Mouse (Mus musculus) liver, embryonic 14.5 days (tissue): Measurements from ENCODE around the gene Zfp174.

Experiments used
- CTCF ChIP-seq: IDR thresholded peaks from 2 replicates; pipeline ENCODE4 v1.5.1; 2016; ENCODE audit warnings: antibody characterized with exemption, low read depth, control low read depth
- EP300 ChIP-seq: IDR thresholded peaks from 2 replicates; pipeline ENCODE4 v1.6.1; 2016; ENCODE audit warnings: antibody characterized with exemption, low read depth

DNA sequence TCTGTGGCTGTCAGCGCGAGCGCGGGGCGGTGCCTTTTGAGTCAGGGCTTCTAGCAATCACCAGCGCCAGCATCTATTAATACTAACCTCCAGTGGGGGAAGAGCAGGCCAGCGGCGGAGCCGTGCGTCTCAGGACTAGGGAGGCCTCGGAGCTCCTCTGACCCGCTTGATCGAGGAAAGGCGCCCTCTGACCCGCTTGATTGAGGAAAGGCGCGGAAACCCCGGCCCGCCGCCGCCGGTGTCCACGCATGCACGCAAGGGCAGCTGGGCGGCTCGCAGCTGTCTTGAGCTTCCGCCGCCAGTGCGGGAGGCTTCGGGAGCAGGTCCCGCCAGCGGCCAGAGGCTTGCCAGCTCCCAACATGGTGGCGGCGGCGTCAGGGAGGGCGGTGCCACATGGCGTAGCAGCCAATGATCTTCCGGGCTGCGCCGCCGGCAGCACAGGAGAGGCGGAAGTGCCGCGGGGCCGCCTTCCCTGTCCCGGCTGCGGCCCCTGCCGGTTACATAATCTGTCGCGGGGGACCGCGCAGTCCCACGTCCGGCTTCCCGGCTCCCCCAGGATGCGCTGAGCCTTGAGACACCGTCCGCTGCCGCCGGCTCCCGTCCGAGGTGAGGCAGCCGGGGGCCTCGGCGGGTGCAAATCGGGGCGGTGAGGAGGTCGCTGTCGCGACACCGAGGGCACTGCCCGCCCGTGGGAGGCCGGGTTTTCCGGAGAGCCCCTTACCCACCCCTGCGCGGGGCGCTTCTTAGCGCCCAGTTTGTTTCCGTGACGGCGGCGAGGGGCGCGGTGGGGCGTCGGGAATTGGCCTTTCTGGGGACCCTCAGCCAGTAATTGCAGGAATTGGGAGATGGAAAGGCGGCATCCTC is 37.4 kb downstream of the Zfp174 start, which contains the start of the genes Zfp597 and Gm20695:
- TF ChIP-seq CTCF (peak; percentile 53), EP300 (peak; percentile 38; the same call in 1 of the 2 replicates)
